Mouse (Mus musculus) forebrain, postnatal 0 days (tissue): ENCODE measurements around the gene Pla2g2c. TPM values are rescaled to one million over a fixed set of nuclear protein-coding genes. Genes with fewer than 3 reads are reported as not detected.

Source experiments
- ATAC-seq: fragments of 200-750 bp; cut with Nextera tagmentation; 2 replicates; pipeline ENCODE4 v1.8.0; 2017; ENCODE audit warnings: mild to moderate bottlenecking, moderate library complexity
- DNase-seq: peaks from one replicate; pipeline ENCODE4 v3.0.0-alpha.2; 2015
- H3K27ac ChIP-seq: fragments of 300-500 bp; sonication (generic); 2 replicates; pipeline ENCODE4 v1.5.1; 2014; ENCODE audit warnings: low read depth, mild to moderate bottlenecking, antibody characterized with exemption, low read length, moderate library complexity, mixed read lengths
- H3K27me3 ChIP-seq: fragments of 300-500 bp; sonication (generic); 2 replicates; pipeline ENCODE4 v1.6.1; 2014; ENCODE audit warnings: mild to moderate bottlenecking, low read length, mixed read lengths; ENCODE audit not compliant: insufficient read depth
- H3K36me3 ChIP-seq: fragments of 300-500 bp; sonication (generic); 2 replicates; pipeline ENCODE4 v1.6.1; 2014; ENCODE audit warnings: mild to moderate bottlenecking, moderate library complexity; ENCODE audit not compliant: insufficient read depth
- H3K4me1 ChIP-seq: fragments of 300-500 bp; sonication (generic); 2 replicates; pipeline ENCODE4 v1.6.1; 2014; ENCODE audit warnings: antibody characterized with exemption; ENCODE audit not compliant: insufficient read depth
- H3K4me2 ChIP-seq: fragments of 300-500 bp; sonication (generic); 2 replicates; pipeline ENCODE4 v1.6.1; 2014; ENCODE audit warnings: low read depth, mild to moderate bottlenecking, moderate library complexity
- H3K4me3 ChIP-seq: fragments of 300-500 bp; sonication (generic); 2 replicates; pipeline ENCODE4 v1.5.1; 2014; ENCODE audit warnings: low read depth, low read length, mixed read lengths
- H3K9ac ChIP-seq: fragments of 300-500 bp; sonication (generic); 2 replicates; pipeline ENCODE4 v1.6.1; 2014; ENCODE audit warnings: mild to moderate bottlenecking
- H3K9me3 ChIP-seq: fragments of 300-500 bp; sonication (generic); 2 replicates; pipeline ENCODE4 v1.6.1; 2016; ENCODE audit warnings: low read length
- CTCF ChIP-seq: sonication (generic); IDR thresholded peaks from 2 replicates; pipeline ENCODE4 v1.5.1; 2016; ENCODE audit warnings: antibody characterized with exemption, control low read depth, low read depth
- WGBS: fragments of 180-500 bp; shearing (Covaris S2); extraction: QIAGEN DNeasy Blood & Tissue Kit; methylation state at CpG from one replicate; pipeline ENCODE4 v1.1.7; 2014; 5-methylcytosine and 5-hydroxymethylcytosine counted together
- polyA plus RNA-seq: library from polyadenylated mRNA; unstranded; fragments of >200 nt; fragmentation: Nextera tagmentation; extraction: Ambion mirVana; gene quantifications from 2 replicates; pipeline ENCODE4 v1.2.1, GENCODE M21; 2015
- total RNA-seq: library from RNA; depleted of rRNA; stranded (reverse); fragments of >200 nt; gene quantifications from 2 replicates; pipeline ENCODE4 v1.2.3, GENCODE M21; 2014

Gene Pla2g2c
- total and polyA plus RNA-seq, 2 experiments from 2014 or later: 0.24 to 0.42 TPM

DNA sequence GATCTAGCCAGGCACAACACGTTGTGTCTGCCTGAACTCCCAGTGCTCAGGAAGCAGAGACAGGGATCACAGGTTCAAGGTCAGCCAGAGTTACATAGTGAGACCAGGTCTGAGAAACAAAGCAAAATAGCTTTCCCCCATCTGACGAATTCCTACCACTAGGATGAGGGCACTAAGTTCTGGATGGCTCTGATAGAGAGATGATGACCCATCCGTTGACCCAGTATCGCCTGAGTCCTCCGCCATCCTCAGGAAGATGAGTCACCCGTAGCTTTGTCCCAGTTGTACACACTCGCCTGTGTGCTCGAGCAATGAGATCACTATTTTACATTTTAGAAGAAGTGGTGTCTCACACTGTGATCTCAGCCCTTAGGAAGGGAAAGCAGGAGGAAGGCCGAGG, 37.7 kb downstream of the Pla2g2c start:
- Histone ChIP-seq H3K9ac (no peak overlapping the region), H3K27ac (no peak overlapping the region), H3K4me1 (no peaks in the 10 kb centered on the region), H3K36me3 (no peaks in the 10 kb centered on the region), H3K9me3 (no peaks in the 10 kb centered on the region), H3K4me3 (no peak overlapping the region), H3K4me2 (no peak overlapping the region), H3K27me3 (no peaks in the 10 kb centered on the region; the same call in 1 of the 2 replicates)
- DNase-seq: no peak
- no peak for ATAC-seq
- 79% methylated on average over 9 of the region's 9 CpGs for WGBS
- TF ChIP-seq CTCF: no peak

DNA sequence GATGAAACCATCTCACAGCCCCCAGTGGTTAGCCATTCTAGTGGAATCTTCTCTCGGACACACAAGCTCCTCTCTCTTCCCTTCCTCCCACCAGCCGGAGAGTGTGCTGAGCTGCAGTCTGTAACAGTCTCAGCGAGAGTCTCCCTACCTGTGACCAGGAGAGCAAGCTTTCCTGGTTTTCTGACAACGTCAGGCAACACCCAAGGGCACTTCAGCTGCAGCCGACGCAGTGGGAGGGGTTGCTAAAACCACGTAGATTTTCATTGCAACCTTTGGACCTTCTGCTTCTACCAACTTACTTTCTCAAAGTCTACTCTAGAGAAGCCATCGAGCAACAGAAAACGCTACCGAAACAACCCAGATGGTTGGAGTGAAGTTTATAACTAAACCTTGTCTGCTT, 47.4 kb downstream of the Pla2g2c start:
- 86% methylated on average over 10 of the region's 10 CpGs for WGBS
- Histone ChIP-seq H3K4me2 (no peak overlapping the region), H3K9me3 (no peaks in the 10 kb centered on the region), H3K27ac (no peak overlapping the region), H3K4me1 (no peaks in the 10 kb centered on the region), H3K9ac (no peak overlapping the region), H3K36me3 (no peaks in the 10 kb centered on the region), H3K27me3 (no peaks in the 10 kb centered on the region), H3K4me3 (no peak overlapping the region)
- ATAC-seq (no peak), DNase-seq (no peak)
- no peak for TF ChIP-seq CTCF

DNA sequence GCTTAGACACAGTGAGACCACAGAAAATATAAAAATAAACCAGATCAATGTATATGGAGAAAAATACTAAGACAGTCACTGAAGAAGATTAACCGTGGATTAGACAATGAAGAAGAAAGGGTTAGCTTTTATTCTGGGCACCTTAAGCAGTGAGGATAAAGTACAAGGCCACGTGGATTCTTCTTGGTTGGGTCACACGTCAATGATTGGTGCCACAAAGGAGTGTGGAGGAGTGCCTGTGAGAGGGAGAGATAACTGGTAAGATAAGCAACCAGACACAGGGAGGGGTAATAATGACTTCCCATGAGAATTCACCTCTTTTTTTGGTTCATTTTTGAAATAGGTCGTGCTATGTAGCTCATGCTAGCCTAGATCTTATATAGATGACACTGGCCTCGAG, 47.8 kb downstream of the Pla2g2c start:
- Histone ChIP-seq H3K9ac (no peak overlapping the region), H3K36me3 (no peaks in the 10 kb centered on the region), H3K9me3 (no peaks in the 10 kb centered on the region), H3K4me3 (no peak overlapping the region), H3K27ac (no peak overlapping the region), H3K27me3 (no peaks in the 10 kb centered on the region), H3K4me1 (no peaks in the 10 kb centered on the region), H3K4me2 (no peak overlapping the region)
- DNase-seq: no peak
- 77% methylated on average over 5 of the region's 5 CpGs for WGBS
- no peak for TF ChIP-seq CTCF
- ATAC-seq: no peak

DNA sequence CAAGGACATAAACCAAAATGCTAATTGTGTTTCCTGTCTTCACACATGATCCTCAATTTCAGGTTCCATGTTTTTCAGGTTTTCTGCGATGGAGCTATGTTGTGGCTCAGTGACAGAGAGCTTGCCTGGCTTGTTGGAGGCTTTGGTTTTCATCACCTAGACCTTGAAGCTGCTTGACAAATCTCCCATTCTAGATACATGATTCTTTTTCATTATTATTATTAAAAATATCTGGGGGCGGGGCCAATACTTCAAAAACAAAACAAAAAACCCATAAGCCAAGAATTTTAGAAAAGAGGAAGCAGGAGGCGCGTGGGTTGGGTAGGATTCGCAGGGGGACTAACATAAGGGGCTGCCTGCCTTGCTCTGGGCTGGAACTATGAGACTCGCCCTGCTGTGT, 50.8 kb downstream of the Pla2g2c start, which contains the start of gene Pla2g2d:
TSS of gene Pla2g2d (plus strand) at position 301 of the 400 bp plus-strand sequence.
- no peaks in the 10 kb centered on the region for H3K9me3 ChIP-seq
- 88% methylated on average over 6 of the region's 6 CpGs for WGBS

DNA sequence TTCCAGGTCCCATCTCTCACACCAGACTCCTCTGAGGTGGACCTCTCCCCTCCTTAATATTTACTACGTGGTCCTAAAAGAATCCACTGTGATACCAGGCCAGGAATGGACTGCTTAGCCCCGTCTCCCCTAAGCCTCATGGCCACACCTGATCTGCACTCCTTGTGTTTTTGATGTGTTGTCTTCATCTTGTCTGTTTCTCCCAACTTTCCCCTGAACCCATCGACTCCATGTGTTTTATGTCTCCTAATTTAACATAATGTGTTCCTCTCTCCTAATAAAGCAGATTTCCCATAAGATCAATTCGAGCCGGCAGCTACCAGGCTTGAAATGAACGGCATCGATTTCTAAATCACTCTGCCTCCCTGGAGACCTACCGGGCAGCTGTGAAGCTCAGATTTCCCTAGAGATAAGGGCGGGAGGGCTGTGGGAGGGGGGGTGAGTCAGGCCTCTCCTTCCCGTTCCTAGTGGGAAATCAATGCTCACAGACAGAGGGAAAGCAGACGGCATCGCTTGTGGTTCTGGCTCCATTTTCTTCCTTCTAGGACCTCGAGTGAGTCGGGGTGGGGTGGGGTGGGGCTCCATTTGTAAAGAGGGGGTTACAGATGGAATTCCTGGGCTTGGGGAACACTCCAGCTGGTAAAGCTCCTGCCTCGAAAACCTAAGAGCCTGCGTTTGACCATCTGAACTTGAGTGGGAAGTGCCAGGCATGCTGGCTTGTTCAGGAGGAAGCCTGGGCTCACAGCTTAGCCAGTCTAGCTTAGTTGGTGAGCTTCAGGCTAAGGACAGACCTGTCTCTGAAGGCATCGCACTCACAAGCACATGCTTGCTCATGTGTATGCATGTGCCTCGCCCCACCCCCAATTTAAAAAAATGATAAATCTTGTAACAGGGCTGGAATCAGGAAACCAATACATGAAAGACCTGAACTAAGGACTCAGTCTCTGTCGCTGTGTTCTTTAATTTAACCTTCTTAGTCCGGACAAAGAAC, 53.1 kb downstream of the Pla2g2c start:
- WGBS: 44% methylated on average over 20 of the region's 20 CpGs
- no peaks in the 10 kb centered on the region for H3K9me3 ChIP-seq
- TF ChIP-seq CTCF: no peak
- H3K27me3 ChIP-seq: no peaks in the 10 kb centered on the region
- DNase-seq (peak; percentile 45), ATAC-seq (peak; percentile 48)
- H3K4me2 ChIP-seq: no peak overlapping the region
- H3K27ac ChIP-seq: no peak overlapping the region
- H3K4me1 ChIP-seq: no peaks in the 10 kb centered on the region
- no peaks in the 10 kb centered on the region for H3K36me3 ChIP-seq
- no peak overlapping the region for H3K9ac ChIP-seq
- no peak overlapping the region for H3K4me3 ChIP-seq

More for the DNA sequence above, 50.8 kb downstream of the Pla2g2c start, which contains the start of gene Pla2g2d:
- H3K36me3 ChIP-seq: no peaks in the 10 kb centered on the region
- ATAC-seq: no peak
- no peak for TF ChIP-seq CTCF
- no peak within 1 kb of the TSS for H3K4me3 ChIP-seq
- no peak for DNase-seq
- no peaks in the 10 kb centered on the region for H3K4me1 ChIP-seq
- no peak within 1 kb of the TSS for H3K27ac ChIP-seq
- H3K4me2 ChIP-seq: no peak within 1 kb of the TSS
- no peak within 1 kb of the TSS for H3K9ac ChIP-seq
- H3K27me3 ChIP-seq: no peaks in the 10 kb centered on the region

DNA sequence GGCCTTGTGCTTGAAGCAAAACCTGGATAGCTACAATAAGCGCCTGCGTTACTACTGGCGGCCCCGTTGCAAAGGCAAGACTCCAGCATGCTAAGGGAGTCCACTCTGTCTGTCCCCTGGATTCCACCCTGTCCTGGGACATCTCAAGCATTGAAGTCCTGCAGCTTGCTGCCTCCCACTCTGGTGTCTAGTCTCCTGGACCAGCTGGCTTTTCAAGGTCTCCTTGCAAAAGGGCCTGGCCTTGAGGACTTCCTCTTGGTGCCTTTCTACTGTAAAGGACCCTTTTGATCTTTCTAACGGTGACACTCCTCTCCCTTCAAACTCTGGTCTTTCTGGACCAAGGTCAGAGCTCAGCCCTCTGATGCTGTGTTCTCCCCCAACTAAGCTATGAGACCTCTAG, 55.7 kb downstream of the Pla2g2c start:
- H3K4me3 ChIP-seq: no peak overlapping the region
- TF ChIP-seq CTCF: no peak
- no peak overlapping the region for H3K27ac ChIP-seq
- no peaks in the 10 kb centered on the region for H3K4me1 ChIP-seq
- no peaks in the 10 kb centered on the region for H3K36me3 ChIP-seq
- ATAC-seq: no peak
- H3K4me2 ChIP-seq: no peak overlapping the region
- no peaks in the 10 kb centered on the region for H3K9me3 ChIP-seq
- 94% methylated on average over 5 of the region's 5 CpGs for WGBS
- no peak for DNase-seq
- H3K27me3 ChIP-seq: no peaks in the 10 kb centered on the region
- H3K9ac ChIP-seq: no peak overlapping the region

DNA sequence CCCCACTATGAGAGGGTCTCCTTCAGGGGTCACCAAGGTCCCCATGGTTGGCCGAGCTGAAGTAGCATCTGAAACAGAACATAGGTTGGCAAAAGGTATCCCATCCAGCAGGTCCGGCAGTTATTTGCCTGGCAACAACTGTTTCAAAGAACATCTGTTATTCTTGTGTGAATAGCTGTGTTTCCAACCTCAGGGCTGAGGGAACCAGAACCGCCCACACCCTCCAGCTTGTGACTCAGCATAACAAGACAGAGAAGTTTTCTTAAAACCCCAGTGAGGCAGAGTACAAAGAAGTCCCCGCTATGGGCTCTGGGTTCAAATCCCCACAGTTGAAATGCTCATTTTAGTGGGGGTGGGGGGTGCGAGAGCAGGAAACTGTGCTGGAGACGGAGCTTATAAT, 57.5 kb downstream of the Pla2g2c start:
- Histone ChIP-seq H3K4me3 (no peak overlapping the region), H3K4me2 (no peak overlapping the region), H3K27ac (no peak overlapping the region), H3K4me1 (no peaks in the 10 kb centered on the region), H3K9ac (no peak overlapping the region), H3K27me3 (no peaks in the 10 kb centered on the region), H3K36me3 (no peaks in the 10 kb centered on the region), H3K9me3 (no peaks in the 10 kb centered on the region)
- 78% methylated on average over 6 of the region's 6 CpGs for WGBS
- TF ChIP-seq CTCF: no peak
- ATAC-seq: no peak
- no peak for DNase-seq
